Mouse (Mus musculus): ENCODE measurements around the gene Bend4. TPM values are rescaled to one million over a fixed set of nuclear protein-coding genes. Genes with fewer than 3 reads are reported as not detected.

The Bend4 gene
- polyA plus RNA-seq, 1 experiment from 2014 or later = 4.3 TPM

GRCm38 (mm10) chr5:67454282-67454681 is 26.2 kb upstream of the Bend4 start:
- Histone ChIP-seq H3K4me1 (ENCODE audit: control insufficient read depth, insufficient read depth, low read length) (no peaks in the 10 kb centered on the region), H3K27ac (replicated peaks; ENCODE audit: low read depth, low read length) (no peak overlapping the region), H3K36me3 (ENCODE audit: control insufficient read depth, insufficient read depth, low read length) (no peaks in the 10 kb centered on the region), H3K4me3 (ENCODE audit: low read depth, low read length) (no peak overlapping the region), H3K9me3 (ENCODE audit: control insufficient read depth, low read length) (no peaks in the 10 kb centered on the region), H3K27me3 (replicated peaks; ENCODE audit: control insufficient read depth, insufficient read depth, low read length) (no peaks in the 10 kb centered on the region), H3K4me2 (ENCODE audit: low read depth, low read length) (no peak overlapping the region), H3K9ac (ENCODE audit: low read depth, low read length) (no peak overlapping the region)
- 89% methylated on average over 1 of the region's 1 CpGs for WGBS
- no peak for DNase-seq (ENCODE audit: low spot score)
- no peak for ATAC-seq (ENCODE audit: low read depth)

GRCm38 (mm10) chr5:67449957-67450630 is 22.0 kb upstream of the Bend4 start:
- Histone ChIP-seq H3K9me3 (ENCODE audit: control insufficient read depth, low read length) (no peaks in the 10 kb centered on the region), H3K4me1 (ENCODE audit: control insufficient read depth, insufficient read depth, low read length) (no peaks in the 10 kb centered on the region), H3K4me3 (ENCODE audit: low read depth, low read length) (no peak overlapping the region), H3K27ac (replicated peaks; ENCODE audit: low read depth, low read length) (no peak overlapping the region), H3K4me2 (ENCODE audit: low read depth, low read length) (no peak overlapping the region), H3K27me3 (replicated peaks; ENCODE audit: control insufficient read depth, insufficient read depth, low read length) (no peaks in the 10 kb centered on the region), H3K9ac (ENCODE audit: low read depth, low read length) (no peak overlapping the region), H3K36me3 (ENCODE audit: control insufficient read depth, insufficient read depth, low read length) (no peaks in the 10 kb centered on the region)
- ATAC-seq (ENCODE audit: low read depth) (no peak), DNase-seq (ENCODE audit: low spot score) (no peak)
- 87% methylated on average over 21 of the region's 21 CpGs for WGBS

GRCm38 (mm10) chr5:67446526-67446925 is 18.4 kb upstream of the Bend4 start:
- H3K4me3 ChIP-seq (ENCODE audit: low read depth, low read length) = no peak overlapping the region
- no peak overlapping the region for H3K4me2 ChIP-seq (ENCODE audit: low read depth, low read length)
- no peak overlapping the region for H3K9ac ChIP-seq (ENCODE audit: low read depth, low read length)
- WGBS = 58% methylated on average over 2 of the region's 2 CpGs
- no peaks in the 10 kb centered on the region for H3K36me3 ChIP-seq (ENCODE audit: control insufficient read depth, insufficient read depth, low read length)
- H3K27ac ChIP-seq (replicated peaks; ENCODE audit: low read depth, low read length) = no peak overlapping the region
- no peaks in the 10 kb centered on the region for H3K9me3 ChIP-seq (ENCODE audit: control insufficient read depth, low read length)
- no peak for ATAC-seq (ENCODE audit: low read depth)
- H3K4me1 ChIP-seq (ENCODE audit: control insufficient read depth, insufficient read depth, low read length) = peaks cover 4% of the 10 kb centered on the region; the same call in 1 of the 2 replicates
- no peak for DNase-seq (ENCODE audit: low spot score)
- H3K27me3 ChIP-seq (replicated peaks; ENCODE audit: control insufficient read depth, insufficient read depth, low read length) = no peaks in the 10 kb centered on the region

GRCm38 (mm10) chr5:67444217-67445050 is 16.3 kb upstream of the Bend4 start:
- Histone ChIP-seq H3K9me3 (ENCODE audit: control insufficient read depth, low read length) (no peaks in the 10 kb centered on the region), H3K4me3 (ENCODE audit: low read depth, low read length) (no peak overlapping the region), H3K36me3 (ENCODE audit: control insufficient read depth, insufficient read depth, low read length) (no peaks in the 10 kb centered on the region), H3K9ac (ENCODE audit: low read depth, low read length) (no peak overlapping the region), H3K4me2 (ENCODE audit: low read depth, low read length) (peak overlapping the region; percentile 26), H3K4me1 (ENCODE audit: control insufficient read depth, insufficient read depth, low read length) (peaks cover 4% of the 10 kb centered on the region; the same call in 1 of the 2 replicates), H3K27ac (replicated peaks; ENCODE audit: low read depth, low read length) (no peak overlapping the region), H3K27me3 (replicated peaks; ENCODE audit: control insufficient read depth, insufficient read depth, low read length) (no peaks in the 10 kb centered on the region)
- DNase-seq (ENCODE audit: low spot score) (peak; percentile 8), ATAC-seq (ENCODE audit: low read depth) (no peak)
- WGBS = 15% methylated on average over 17 of the region's 17 CpGs

GRCm38 (mm10) chr5:67442813-67443450 is 14.8 kb upstream of the Bend4 start:
- ATAC-seq (ENCODE audit: low read depth) (no peak), DNase-seq (ENCODE audit: low spot score) (no peak)
- 64% methylated on average over 6 of the region's 6 CpGs for WGBS
- H3K9ac ChIP-seq (ENCODE audit: low read depth, low read length) = no peak overlapping the region
- H3K27me3 ChIP-seq (replicated peaks; ENCODE audit: control insufficient read depth, insufficient read depth, low read length) = no peaks in the 10 kb centered on the region
- H3K4me3 ChIP-seq (ENCODE audit: low read depth, low read length) = no peak overlapping the region
- no peak overlapping the region for H3K4me2 ChIP-seq (ENCODE audit: low read depth, low read length)
- peaks cover 4% of the 10 kb centered on the region; the same call in 1 of the 2 replicates for H3K4me1 ChIP-seq (ENCODE audit: control insufficient read depth, insufficient read depth, low read length)
- no peaks in the 10 kb centered on the region for H3K9me3 ChIP-seq (ENCODE audit: control insufficient read depth, low read length)
- no peak overlapping the region for H3K27ac ChIP-seq (replicated peaks; ENCODE audit: low read depth, low read length)
- H3K36me3 ChIP-seq (ENCODE audit: control insufficient read depth, insufficient read depth, low read length) = no peaks in the 10 kb centered on the region

- H3K4me1 ChIP-seq (ENCODE audit: control insufficient read depth, insufficient read depth, low read length) = peaks cover 4% of the 10 kb centered on the region; the same call in 1 of the 2 replicates
- no peaks in the 10 kb centered on the region for H3K9me3 ChIP-seq (ENCODE audit: control insufficient read depth, low read length)
- H3K4me3 ChIP-seq (ENCODE audit: low read depth, low read length) = no peak overlapping the region
- H3K27me3 ChIP-seq (replicated peaks; ENCODE audit: control insufficient read depth, insufficient read depth, low read length) = no peaks in the 10 kb centered on the region
- no peak for ATAC-seq (ENCODE audit: low read depth)
- H3K9ac ChIP-seq (ENCODE audit: low read depth, low read length) = no peak overlapping the region
- no peak overlapping the region for H3K27ac ChIP-seq (replicated peaks; ENCODE audit: low read depth, low read length)
- 78% methylated on average over 8 of the region's 8 CpGs for WGBS
- no peak overlapping the region for H3K4me2 ChIP-seq (ENCODE audit: low read depth, low read length)
- H3K36me3 ChIP-seq (ENCODE audit: control insufficient read depth, insufficient read depth, low read length) = no peaks in the 10 kb centered on the region
- peak; percentile 60 for DNase-seq (ENCODE audit: low spot score)
Observed at GRCm38 (mm10) chr5:67440563-67440962, 12.5 kb upstream of the Bend4 start.

GRCm38 (mm10) chr5:67437403-67437802 is 9.3 kb upstream of the Bend4 start:
- ATAC-seq (ENCODE audit: low read depth) = peak; percentile 50
- no peaks in the 10 kb centered on the region for H3K36me3 ChIP-seq (ENCODE audit: control insufficient read depth, insufficient read depth, low read length)
- no peak overlapping the region for H3K9ac ChIP-seq (ENCODE audit: low read depth, low read length)
- H3K9me3 ChIP-seq (ENCODE audit: control insufficient read depth, low read length) = no peaks in the 10 kb centered on the region
- no peak overlapping the region for H3K4me2 ChIP-seq (ENCODE audit: low read depth, low read length)
- WGBS = 37% methylated on average over 2 of the region's 2 CpGs
- H3K27ac ChIP-seq (replicated peaks; ENCODE audit: low read depth, low read length) = no peak overlapping the region
- peak; percentile 45 for DNase-seq (ENCODE audit: low spot score)
- no peaks in the 10 kb centered on the region for H3K4me1 ChIP-seq (ENCODE audit: control insufficient read depth, insufficient read depth, low read length)
- no peak overlapping the region for H3K4me3 ChIP-seq (ENCODE audit: low read depth, low read length)
- H3K27me3 ChIP-seq (replicated peaks; ENCODE audit: control insufficient read depth, insufficient read depth, low read length) = no peaks in the 10 kb centered on the region

GRCm38 (mm10) chr5:67426478-67427442 is 1.4 kb downstream of the Bend4 start:
- Histone ChIP-seq H3K9ac (ENCODE audit: low read depth, low read length) (peak overlapping the region; percentile 72), H3K27me3 (replicated peaks; ENCODE audit: control insufficient read depth, insufficient read depth, low read length) (peaks cover 31% of the 10 kb centered on the region), H3K4me1 (ENCODE audit: control insufficient read depth, insufficient read depth, low read length) (no peaks in the 10 kb centered on the region), H3K27ac (replicated peaks; ENCODE audit: low read depth, low read length) (no peak overlapping the region), H3K36me3 (ENCODE audit: control insufficient read depth, insufficient read depth, low read length) (no peaks in the 10 kb centered on the region), H3K4me3 (ENCODE audit: low read depth, low read length) (peak overlapping the region; percentile 70), H3K9me3 (ENCODE audit: control insufficient read depth, low read length) (no peaks in the 10 kb centered on the region), H3K4me2 (ENCODE audit: low read depth, low read length) (peak overlapping the region; percentile 91)
- ATAC-seq (ENCODE audit: low read depth) (peak; percentile 41), DNase-seq (ENCODE audit: low spot score) (no peak)
- WGBS = 4% methylated on average over 13 of the region's 121 CpGs
